12 mouse cellular contexts compared by ENCODE assay signal in genomic region chr4:139832281-139833035, GRCm38 (mm10). TPM values are rescaled to one million over a fixed set of nuclear protein-coding genes. Genes with fewer than 3 reads are reported as not detected.
DNase-seq lines count a peak whose midpoint lies in the region; ATAC-seq and TF ChIP-seq lines count a peak whose summit lies in the region.
"Had no signal": no experiment of that assay in that cellular context is flagged by ENCODE, and none has a peak within 500 bp of the region (broad histone marks: within the 10 kb centered on the region; RNA-seq: fewer than 3 reads in every experiment).

No protein-coding gene starts in this region.

- TF ChIP-seq EP300 in ES-Bruce4 (IDR thresholded peaks at IDR 0.05; ENCODE audit: insufficient read depth, low read depth, low read length), result no peak

- peak overlapping the region; percentile 47 for H3K4me2 ChIP-seq in heart, embryonic 11.5 days
- H3K4me2 ChIP-seq in forebrain, embryonic 15.5 days (replicated peaks), result peak overlapping the region; percentile 7; the same call in 1 of the 2 replicates
- H3K4me2 ChIP-seq in midbrain, embryonic 14.5 days (ENCODE audit: low read length), result peak overlapping the region; percentile 59

- H3K9ac ChIP-seq in heart, embryonic 11.5 days (ENCODE audit: low read depth, low read length), result no peak overlapping the region
- H3K9ac ChIP-seq in ES-Bruce4 (ENCODE audit: low read depth, poor library complexity, severe bottlenecking), result no peak overlapping the region
- H3K9ac ChIP-seq in forebrain, embryonic 15.5 days (replicated peaks), result no peak overlapping the region
- peak overlapping the region; percentile 67 for H3K9ac ChIP-seq in midbrain, embryonic 14.5 days (replicated peaks; ENCODE audit: low read length)

- H3K36me3 ChIP-seq in heart, embryonic 11.5 days (ENCODE audit: control insufficient read depth, insufficient read depth, low read length), result no peaks in the 10 kb centered on the region
- H3K36me3 ChIP-seq in ES-Bruce4 (ENCODE audit: control insufficient read depth, insufficient read depth, low read length, poor library complexity, severe bottlenecking), result no peaks in the 10 kb centered on the region
- no peaks in the 10 kb centered on the region for H3K36me3 ChIP-seq in forebrain, embryonic 15.5 days
- no peaks in the 10 kb centered on the region for H3K36me3 ChIP-seq in midbrain, embryonic 14.5 days (ENCODE audit: control insufficient read depth, insufficient read depth, low read length)

- peaks cover 6% of the 10 kb centered on the region for H3K4me1 ChIP-seq in heart, embryonic 11.5 days (ENCODE audit: control insufficient read depth, insufficient read depth, low read length)
- H3K4me1 ChIP-seq in ES-Bruce4 (ENCODE audit: control insufficient read depth, insufficient read depth, low read length), result no peaks in the 10 kb centered on the region
- H3K4me1 ChIP-seq in forebrain, embryonic 15.5 days, result peaks cover 26% of the 10 kb centered on the region
- H3K4me1 ChIP-seq in midbrain, embryonic 14.5 days (ENCODE audit: control insufficient read depth, insufficient read depth, low read length), result peaks cover 42% of the 10 kb centered on the region

- H3K9me3 ChIP-seq in heart, embryonic 11.5 days (replicated peaks; ENCODE audit: control insufficient read depth, low read length), result no peaks in the 10 kb centered on the region
- H3K9me3 ChIP-seq in ES-Bruce4 (replicated peaks; ENCODE audit: control insufficient read depth, insufficient read depth, low read length, poor library complexity, severe bottlenecking), result 0 out of 2 replicates have a peak, but pooled peaks cover 2% of the 10 kb centered on the region
- no peaks in the 10 kb centered on the region for H3K9me3 ChIP-seq in forebrain, embryonic 15.5 days
- no peaks in the 10 kb centered on the region for H3K9me3 ChIP-seq in midbrain, embryonic 14.5 days (ENCODE audit: control insufficient read depth, low read length)

- 1% methylated on average over 50 of the region's 55 CpGs for WGBS in heart, embryonic 11.5 days (ENCODE audit: insufficient replicate concordance)
- under 1% methylated on average over 52 of the region's 55 CpGs for WGBS in forebrain, embryonic 15.5 days
- WGBS in midbrain, embryonic 14.5 days, result under 1% methylated on average over 55 of the region's 55 CpGs

- H3K27me3 ChIP-seq in heart, embryonic 11.5 days (ENCODE audit: control insufficient read depth, insufficient read depth, low read length), result peaks cover 100% of the 10 kb centered on the region
- peaks cover 60% of the 10 kb centered on the region for H3K27me3 ChIP-seq in ES-Bruce4 (ENCODE audit: control insufficient read depth, insufficient read depth, low read length, poor library complexity, severe bottlenecking)
- H3K27me3 ChIP-seq in forebrain, embryonic 15.5 days, result peaks cover 96% of the 10 kb centered on the region
- H3K27me3 ChIP-seq in midbrain, embryonic 14.5 days (ENCODE audit: control insufficient read depth, insufficient read depth, low read length), result peaks cover 71% of the 10 kb centered on the region

- peak overlapping the region; percentile 25; the same call in 1 of the 2 replicates for H3K4me3 ChIP-seq in heart, embryonic 11.5 days (ENCODE audit: low read depth, low read length)
- H3K4me3 ChIP-seq in ES-Bruce4 (ENCODE audit: low read depth, low read length), result peak overlapping the region; percentile 38
- 0 out of 2 replicates have a peak overlapping the region, but pooled peaks have one; percentile 18 for H3K4me3 ChIP-seq in forebrain, embryonic 15.5 days
- peak overlapping the region; percentile 47 for H3K4me3 ChIP-seq in midbrain, embryonic 14.5 days (replicated peaks; ENCODE audit: low read depth, low read length)

- intact Hi-C loops in heart, postnatal 25 days (cut with DNase I), result no loop called here

- no peak overlapping the region for H3K27ac ChIP-seq in heart, embryonic 11.5 days (ENCODE audit: low read depth, low read length)
- no peak overlapping the region for H3K27ac ChIP-seq in ES-Bruce4 (ENCODE audit: insufficient read depth, low read length)
- no peak overlapping the region for H3K27ac ChIP-seq in forebrain, embryonic 15.5 days (replicated peaks)
- peak overlapping the region; percentile 87 for H3K27ac ChIP-seq in midbrain, embryonic 14.5 days (replicated peaks; ENCODE audit: low read depth, low read length)

- no peak for DNase-seq in heart, postnatal 25 days (ENCODE audit: low spot score)
- peak; percentile 46 for DNase-seq in midbrain, embryonic 14.5 days
- no peak for DNase-seq in urinary bladder, postnatal 25 days (ENCODE audit: low spot score)
- no peak for DNase-seq in thymus, postnatal 36 days
- no peak for DNase-seq in T-cell, adult 2 months (ENCODE audit: low spot score)

- TF ChIP-seq POLR2A in ES-Bruce4 (IDR thresholded peaks at IDR 0.05; ENCODE audit: insufficient read depth, low read length), result no peak

- ATAC-seq in heart, embryonic 11.5 days (replicated peaks; ENCODE audit: insufficient number of reproducible peaks, low FRiP score, low TSS enrichment), result no peak
- ATAC-seq in forebrain, embryonic 15.5 days (replicated peaks), result no peak
- ATAC-seq in midbrain, embryonic 14.5 days (ENCODE audit: low FRiP score, low TSS enrichment), result 0 out of 2 replicates have a peak, but pooled peaks have one; percentile 24

- TF ChIP-seq CTCF in ES-Bruce4 (IDR thresholded peaks at IDR 0.05; ENCODE audit: low read depth, low read length), result no peak

RNA-seq across cellular contexts. Expression of gene Pax7, which starts 0.9 kb away (rescaled TPM):
- polyA plus RNA-seq in heart, embryonic 11.5 days (2014; fragmentation: Nextera tagmentation; extraction: Ambion mirVana), result 0.04 and 0.11 TPM in 2 replicates
- total RNA-seq in heart, postnatal 25 days (2021), result not detected
- polyA plus RNA-seq in ES-Bruce4 (2011; ENCODE audit: insufficient read depth, insufficient read length, low read depth, missing spikeins), result not detected in 2 replicates
- 0.08 TPM in 1 of 2 replicates, not detected in the other for polyA plus RNA-seq in forebrain, embryonic 15.5 days (2015; fragmentation: Nextera tagmentation; extraction: Ambion mirVana)
- polyA plus RNA-seq in midbrain, embryonic 14.5 days (2014; fragmentation: Nextera tagmentation; extraction: Ambion mirVana), result 9.1 and 9.2 TPM in 2 replicates
- total RNA-seq: adrenal gland, postnatal 14 days; CH12.LX; hematopoietic stem cell, adult 5-6 weeks; left cerebral cortex, adult 18-20 months had no signal

Comparison
In these comparisons a context has a peak if more than half of its experiments do, and no peak if none do; other contexts are left out.
1. H3K4me2 ChIP-seq: peak in every context shown above with its lines; median percentile 59 in midbrain, embryonic 14.5 days; 47 in heart, embryonic 11.5 days; 7 in forebrain, embryonic 15.5 days.